Mouse (Mus musculus) spleen, adult 2 months (tissue): ENCODE measurements around the gene Tmem184b. TPM values are rescaled to one million over a fixed set of nuclear protein-coding genes. Genes with fewer than 3 reads are reported as not detected.

Source experiments
- DNase-seq, 2 experiments: peaks; one replicate each; pipeline versions ENCODE4 v3.0.0 to v3.0.0-alpha.2; 2012 to 2021; ENCODE audit warnings: low spot score in 2 of 2, low read depth in 1 of 2
- H3K27ac ChIP-seq: fragments of 200-500 bp; 2 replicates; pipeline ENCODE4 v1.5.1; 2012; ENCODE audit warnings: low read length, inconsistent platforms; ENCODE audit not compliant: insufficient read depth
- H3K27me3 ChIP-seq: fragments of 200-500 bp; 2 replicates; pipeline ENCODE4 v1.6.1; 2012; ENCODE audit warnings: mild to moderate bottlenecking, moderate library complexity, low read length, inconsistent platforms; ENCODE audit not compliant: control insufficient read depth, insufficient read depth
- H3K36me3 ChIP-seq: fragments of 200-500 bp; 2 replicates; pipeline ENCODE4 v1.6.1; 2012; ENCODE audit warnings: mild to moderate bottlenecking, low read length, inconsistent platforms; ENCODE audit not compliant: control insufficient read depth, insufficient read depth
- H3K4me1 ChIP-seq: fragments of 200-500 bp; 2 replicates; pipeline ENCODE4 v1.6.1; 2011; ENCODE audit warnings: inconsistent platforms; ENCODE audit not compliant: control insufficient read depth, insufficient read depth, insufficient read length
- H3K4me3 ChIP-seq: fragments of 200-500 bp; 2 replicates; pipeline ENCODE4 v1.5.1; 2011; ENCODE audit warnings: mild to moderate bottlenecking, inconsistent platforms; ENCODE audit not compliant: insufficient read depth, insufficient read length; ENCODE audit errors: extremely low read depth
- CTCF ChIP-seq: fragments of 200-500 bp; IDR thresholded peaks from 2 replicates; pipeline ENCODE4 v1.5.1; 2011; ENCODE audit warnings: mild to moderate bottlenecking, inconsistent platforms; ENCODE audit not compliant: insufficient read depth, insufficient read length, insufficient replicate concordance; ENCODE audit errors: extremely low read depth
- POLR2A ChIP-seq: fragments of 200-500 bp; IDR thresholded peaks from 2 replicates; pipeline ENCODE4 v1.6.1; 2011; ENCODE audit warnings: low read depth, low read length, inconsistent platforms
- WGBS: fragments of 180-500 bp; shearing (Covaris S2); methylation state at CpG from one replicate; pipeline ENCODE4 v1.1.7; 2018; 5-methylcytosine and 5-hydroxymethylcytosine counted together
- polyA plus RNA-seq: library from polyadenylated mRNA; depleted of rRNA; stranded (reverse); fragments of >200 nt; gene quantifications from 2 replicates; pipeline ENCODE4 v1.2.3, GENCODE M21; 2012

Gene Tmem184b
- polyA plus RNA-seq, 1 experiment = 89.7 TPM

- H3K4me3 ChIP-seq = peak overlapping the region; percentile 67
- under 1% methylated on average over 106 of the region's 107 CpGs for WGBS
- no peaks in the 10 kb centered on the region for H3K36me3 ChIP-seq
- peaks cover 8% of the 10 kb centered on the region; the same call in 1 of the 2 replicates for H3K4me1 ChIP-seq
- TF ChIP-seq CTCF (no peak), POLR2A (no peak)
- H3K27ac ChIP-seq = peak overlapping the region; percentile 50
- DNase-seq = peak in 1 of 2 experiments; percentile 68
- no peaks in the 10 kb centered on the region for H3K27me3 ChIP-seq
Observed at GRCm38 (mm10) chr15:79441331-79442256, 38.2 kb upstream of the Tmem184b start.

- H3K4me3 ChIP-seq = peak overlapping the region; percentile 67
- peaks cover 8% of the 10 kb centered on the region; the same call in 1 of the 2 replicates for H3K4me1 ChIP-seq
- 26% methylated on average over 11 of the region's 11 CpGs for WGBS
- no peaks in the 10 kb centered on the region for H3K27me3 ChIP-seq
- peak overlapping the region; percentile 45 for H3K27ac ChIP-seq
- H3K36me3 ChIP-seq = no peaks in the 10 kb centered on the region
- DNase-seq = no peak
- TF ChIP-seq POLR2A (no peak), CTCF (no peak)
Observed at GRCm38 (mm10) chr15:79440651-79441330, 37.4 kb upstream of the Tmem184b start.

GRCm38 (mm10) chr15:79440223-79440622 lies 36.9 kb upstream of the Tmem184b start:
- peak overlapping the region; percentile 8; the same call in 1 of the 2 replicates for H3K4me3 ChIP-seq
- peaks cover 8% of the 10 kb centered on the region; the same call in 1 of the 2 replicates for H3K4me1 ChIP-seq
- WGBS = 46% methylated on average over 4 of the region's 4 CpGs
- no peaks in the 10 kb centered on the region for H3K27me3 ChIP-seq
- H3K36me3 ChIP-seq = no peaks in the 10 kb centered on the region
- TF ChIP-seq POLR2A = no peak
- TF ChIP-seq CTCF = no peak
- H3K27ac ChIP-seq = peak overlapping the region; percentile 19; the same call in 1 of the 2 replicates
- no peak for DNase-seq

GRCm38 (mm10) chr15:79439386-79439785 lies 36.0 kb upstream of the Tmem184b start:
- Histone ChIP-seq H3K36me3 (no peaks in the 10 kb centered on the region), H3K27ac (no peak overlapping the region), H3K4me1 (peaks cover 8% of the 10 kb centered on the region; the same call in 1 of the 2 replicates), H3K4me3 (no peak overlapping the region), H3K27me3 (no peaks in the 10 kb centered on the region)
- no peak for DNase-seq
- TF ChIP-seq CTCF (no peak), POLR2A (no peak)
- WGBS = 89% methylated on average over 4 of the region's 4 CpGs

- 86% methylated on average over 8 of the region's 8 CpGs for WGBS
- no peak overlapping the region; the same call in 1 of the 2 replicates for H3K27ac ChIP-seq
- H3K4me1 ChIP-seq = peaks cover 8% of the 10 kb centered on the region; the same call in 1 of the 2 replicates
- H3K27me3 ChIP-seq = no peaks in the 10 kb centered on the region
- TF ChIP-seq CTCF = no peak
- TF ChIP-seq POLR2A = no peak
- no peak overlapping the region for H3K4me3 ChIP-seq
- no peak for DNase-seq
- H3K36me3 ChIP-seq = no peaks in the 10 kb centered on the region
Observed at GRCm38 (mm10) chr15:79438816-79439215, 35.4 kb upstream of the Tmem184b start.

GRCm38 (mm10) chr15:79438209-79438810 lies 34.9 kb upstream of the Tmem184b start:
- H3K27me3 ChIP-seq = no peaks in the 10 kb centered on the region
- 93% methylated on average over 6 of the region's 6 CpGs for WGBS
- no peak overlapping the region; the same call in 1 of the 2 replicates for H3K27ac ChIP-seq
- TF ChIP-seq POLR2A = no peak
- TF ChIP-seq CTCF = no peak
- H3K4me1 ChIP-seq = peaks cover 8% of the 10 kb centered on the region; the same call in 1 of the 2 replicates
- DNase-seq = no peak
- H3K4me3 ChIP-seq = no peak overlapping the region
- no peaks in the 10 kb centered on the region for H3K36me3 ChIP-seq
